Mouse (Mus musculus): ENCODE results near the gene Fam222a. TPM values are rescaled to one million over a fixed set of nuclear protein-coding genes. Genes with fewer than 3 reads are reported as not detected.

Gene Fam222a
- polyA plus RNA-seq, 2 experiments: 0.56 to 0.71 TPM

- DNase-seq (ENCODE audit: low read depth in 3 of 3, low spot score in 3 of 3) (no peak), ATAC-seq (ENCODE audit: insufficient read depth) (no peak)
- TF ChIP-seq CTCF (IDR thresholded peaks at IDR 0.05; ENCODE audit: low read depth) (no peak), EP300 (IDR thresholded peaks at IDR 0.05; ENCODE audit: low read depth) (no peak)
- Histone ChIP-seq H3K9me3 (ENCODE audit: control insufficient read depth, low read length) (no peaks in the 10 kb centered on the region), H3K9ac (replicated peaks) (no peak overlapping the region), H3K27me3 (ENCODE audit: control insufficient read depth, insufficient read depth, low read length) (no peaks in the 10 kb centered on the region), H3K4me2 (ENCODE audit: low read depth) (no peak overlapping the region), H3K36me3 (replicated peaks; ENCODE audit: control insufficient read depth, insufficient read depth, low read depth) (no peaks in the 10 kb centered on the region), H3K4me3 (ENCODE audit: insufficient read depth in 1 of 2, low read depth in 2 of 2, low read length in 2 of 2) (no peak overlapping the region), H3K4me1 (replicated peaks; ENCODE audit: control insufficient read depth in 2 of 2, insufficient read depth in 2 of 2, low read length in 1 of 2) (0 out of 4 replicates have a peak, but pooled peaks cover 0 to 1% of the 10 kb centered on the region in 2 experiments), H3K27ac (no peak overlapping the region)
- WGBS (ENCODE audit: insufficient replicate concordance): 54% methylated on average over 10 of the region's 10 CpGs
Observed at GRCm38 (mm10) chr5:114640809-114641208, 73.0 kb downstream of the Fam222a start.

GRCm38 (mm10) chr5:114644918-114645317 is 77.1 kb downstream of the Fam222a start:
- no peak overlapping the region for H3K27ac ChIP-seq
- TF ChIP-seq EP300 (IDR thresholded peaks at IDR 0.05; ENCODE audit: low read depth): no peak
- TF ChIP-seq CTCF (IDR thresholded peaks at IDR 0.05; ENCODE audit: low read depth): no peak
- no peaks in the 10 kb centered on the region for H3K36me3 ChIP-seq (replicated peaks; ENCODE audit: control insufficient read depth, insufficient read depth, low read depth)
- H3K9me3 ChIP-seq (ENCODE audit: control insufficient read depth, low read length): no peaks in the 10 kb centered on the region
- no peak overlapping the region for H3K4me2 ChIP-seq (ENCODE audit: low read depth)
- DNase-seq (ENCODE audit: low read depth in 3 of 3, low spot score in 3 of 3) (no peak), ATAC-seq (ENCODE audit: insufficient read depth) (no peak)
- no peaks in the 10 kb centered on the region for H3K27me3 ChIP-seq (ENCODE audit: control insufficient read depth, insufficient read depth, low read length)
- H3K4me1 ChIP-seq (replicated peaks; ENCODE audit: control insufficient read depth in 2 of 2, insufficient read depth in 2 of 2, low read length in 1 of 2): peaks cover 0 to 13% of the 10 kb centered on the region in 2 experiments; a peak in 2 of 4 replicates
- H3K9ac ChIP-seq (replicated peaks): no peak overlapping the region
- WGBS (ENCODE audit: insufficient replicate concordance): 6% methylated on average over 6 of the region's 6 CpGs
- H3K4me3 ChIP-seq (ENCODE audit: insufficient read depth in 1 of 2, low read depth in 2 of 2, low read length in 2 of 2): no peak overlapping the region

- TF ChIP-seq CTCF (IDR thresholded peaks at IDR 0.05; ENCODE audit: low read depth): no peak
- no peak for TF ChIP-seq EP300 (IDR thresholded peaks at IDR 0.05; ENCODE audit: low read depth)
- DNase-seq (ENCODE audit: low read depth in 3 of 3, low spot score in 3 of 3) (no peak), ATAC-seq (ENCODE audit: insufficient read depth) (no peak)
- no peak overlapping the region for H3K9ac ChIP-seq (replicated peaks)
- no peaks in the 10 kb centered on the region for H3K36me3 ChIP-seq (replicated peaks; ENCODE audit: control insufficient read depth, insufficient read depth, low read depth)
- peaks cover 0 to 13% of the 10 kb centered on the region in 2 experiments; a peak in 2 of 4 replicates for H3K4me1 ChIP-seq (replicated peaks; ENCODE audit: control insufficient read depth in 2 of 2, insufficient read depth in 2 of 2, low read length in 1 of 2)
- no peak overlapping the region for H3K4me3 ChIP-seq (ENCODE audit: insufficient read depth in 1 of 2, low read depth in 2 of 2, low read length in 2 of 2)
- H3K9me3 ChIP-seq (ENCODE audit: control insufficient read depth, low read length): no peaks in the 10 kb centered on the region
- no peaks in the 10 kb centered on the region for H3K27me3 ChIP-seq (ENCODE audit: control insufficient read depth, insufficient read depth, low read length)
- H3K4me2 ChIP-seq (ENCODE audit: low read depth): no peak overlapping the region
- 71% methylated on average over 5 of the region's 5 CpGs for WGBS (ENCODE audit: insufficient replicate concordance)
- H3K27ac ChIP-seq: no peak overlapping the region
Observed at GRCm38 (mm10) chr5:114645916-114646315, 78.1 kb downstream of the Fam222a start.

- DNase-seq (ENCODE audit: low read depth in 3 of 3, low spot score in 3 of 3): peak in 2 of 3 experiments; percentile 6 to 19
- Histone ChIP-seq H3K27ac (no peak overlapping the region), H3K9me3 (ENCODE audit: control insufficient read depth, low read length) (no peaks in the 10 kb centered on the region), H3K36me3 (replicated peaks; ENCODE audit: control insufficient read depth, insufficient read depth, low read depth) (no peaks in the 10 kb centered on the region), H3K4me1 (replicated peaks; ENCODE audit: control insufficient read depth in 2 of 2, insufficient read depth in 2 of 2, low read length in 1 of 2) (peaks cover 0 to 13% of the 10 kb centered on the region in 2 experiments; a peak in 2 of 4 replicates), H3K9ac (replicated peaks) (peak overlapping the region; percentile 3; the same call in 1 of the 2 replicates), H3K4me2 (ENCODE audit: low read depth) (peak overlapping the region; percentile 61), H3K4me3 (ENCODE audit: insufficient read depth in 1 of 2, low read depth in 2 of 2, low read length in 2 of 2) (peak overlapping the region; percentile 19 to 29), H3K27me3 (ENCODE audit: control insufficient read depth, insufficient read depth, low read length) (no peaks in the 10 kb centered on the region)
- TF ChIP-seq EP300 (IDR thresholded peaks at IDR 0.05; ENCODE audit: low read depth) (no peak), CTCF (IDR thresholded peaks at IDR 0.05; ENCODE audit: low read depth) (no peak)
- WGBS (ENCODE audit: insufficient replicate concordance): 4% methylated on average over 27 of the region's 27 CpGs
- ATAC-seq (ENCODE audit: insufficient read depth): peak; percentile 71
Observed at GRCm38 (mm10) chr5:114647211-114647974, 79.6 kb downstream of the Fam222a start.

GRCm38 (mm10) chr5:114648728-114649311 is 81.0 kb downstream of the Fam222a start:
- H3K36me3 ChIP-seq (replicated peaks; ENCODE audit: control insufficient read depth, insufficient read depth, low read depth): no peaks in the 10 kb centered on the region
- ATAC-seq (ENCODE audit: insufficient read depth) (no peak), DNase-seq (ENCODE audit: low read depth in 3 of 3, low spot score in 3 of 3) (no peak)
- 71% methylated on average over 11 of the region's 11 CpGs for WGBS (ENCODE audit: insufficient replicate concordance)
- peaks cover 0 to 13% of the 10 kb centered on the region in 2 experiments; a peak in 2 of 4 replicates for H3K4me1 ChIP-seq (replicated peaks; ENCODE audit: control insufficient read depth in 2 of 2, insufficient read depth in 2 of 2, low read length in 1 of 2)
- no peak overlapping the region for H3K4me2 ChIP-seq (ENCODE audit: low read depth)
- no peak overlapping the region for H3K27ac ChIP-seq
- no peaks in the 10 kb centered on the region for H3K27me3 ChIP-seq (ENCODE audit: control insufficient read depth, insufficient read depth, low read length)
- H3K4me3 ChIP-seq (ENCODE audit: insufficient read depth in 1 of 2, low read depth in 2 of 2, low read length in 2 of 2): no peak overlapping the region
- no peak overlapping the region for H3K9ac ChIP-seq (replicated peaks)
- no peaks in the 10 kb centered on the region for H3K9me3 ChIP-seq (ENCODE audit: control insufficient read depth, low read length)
- TF ChIP-seq CTCF (IDR thresholded peaks at IDR 0.05; ENCODE audit: low read depth) (no peak), EP300 (IDR thresholded peaks at IDR 0.05; ENCODE audit: low read depth) (no peak)
